Mouse (Mus musculus) liver, embryonic 14.5 days (tissue): Measurements from ENCODE around the gene Gpr132.

Source experiments
- CTCF ChIP-seq: IDR thresholded peaks from 2 replicates; pipeline ENCODE4 v1.5.1; 2016; ENCODE audit warnings: antibody characterized with exemption, low read depth, control low read depth
- EP300 ChIP-seq: IDR thresholded peaks from 2 replicates; pipeline ENCODE4 v1.6.1; 2016; ENCODE audit warnings: antibody characterized with exemption, low read depth

GRCm38 (mm10) chr12:112819057-112819662, 48.9 kb downstream of the Gpr132 start:
- TF ChIP-seq CTCF = no peak
- TF ChIP-seq EP300 = no peak
